Mouse (Mus musculus): ENCODE results near the gene Ubl3.

Ubl3 gene

DNA sequence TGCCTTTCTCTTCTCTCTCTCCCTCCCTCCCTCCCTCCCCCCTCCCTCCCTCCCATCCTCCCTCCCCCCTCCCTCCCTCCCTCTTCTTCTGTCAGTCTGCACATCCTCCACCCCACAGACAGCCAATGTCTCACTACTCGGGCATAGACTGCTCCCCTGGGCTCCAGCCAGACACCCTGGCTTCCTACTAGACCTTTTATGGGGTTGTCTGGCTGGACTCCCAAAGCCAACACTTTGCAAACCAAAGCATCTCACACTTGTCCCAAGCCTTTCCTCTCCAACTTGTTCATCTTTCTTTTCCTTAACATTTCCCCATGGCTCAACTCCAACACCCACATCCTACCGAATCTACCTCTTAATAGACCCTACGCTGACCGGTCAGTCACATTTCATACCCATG, 10.7 kb upstream of the Ubl3 start:
- DNase-seq (ENCODE audit: low spot score): no peak

DNA sequence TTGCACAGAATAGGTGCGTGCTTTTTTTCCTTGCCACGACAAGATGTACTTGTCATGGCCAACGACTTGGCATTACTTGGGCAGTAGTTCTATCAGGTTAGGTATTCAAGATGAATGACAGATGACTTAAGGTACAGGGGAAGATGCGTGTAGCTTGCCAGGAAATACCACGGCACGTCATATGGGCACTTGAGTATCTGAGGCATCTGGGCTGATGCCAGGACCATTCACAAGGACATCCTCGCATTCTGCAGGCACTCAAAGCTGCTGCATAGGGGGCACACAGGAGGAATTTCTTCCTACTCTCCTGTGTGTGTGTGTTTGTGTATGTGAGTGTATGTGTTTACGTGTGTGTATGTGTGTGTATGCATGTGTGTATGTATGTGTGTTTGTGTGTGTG, 9.6 kb upstream of the Ubl3 start:
- DNase-seq (ENCODE audit: low spot score): no peak

DNA sequence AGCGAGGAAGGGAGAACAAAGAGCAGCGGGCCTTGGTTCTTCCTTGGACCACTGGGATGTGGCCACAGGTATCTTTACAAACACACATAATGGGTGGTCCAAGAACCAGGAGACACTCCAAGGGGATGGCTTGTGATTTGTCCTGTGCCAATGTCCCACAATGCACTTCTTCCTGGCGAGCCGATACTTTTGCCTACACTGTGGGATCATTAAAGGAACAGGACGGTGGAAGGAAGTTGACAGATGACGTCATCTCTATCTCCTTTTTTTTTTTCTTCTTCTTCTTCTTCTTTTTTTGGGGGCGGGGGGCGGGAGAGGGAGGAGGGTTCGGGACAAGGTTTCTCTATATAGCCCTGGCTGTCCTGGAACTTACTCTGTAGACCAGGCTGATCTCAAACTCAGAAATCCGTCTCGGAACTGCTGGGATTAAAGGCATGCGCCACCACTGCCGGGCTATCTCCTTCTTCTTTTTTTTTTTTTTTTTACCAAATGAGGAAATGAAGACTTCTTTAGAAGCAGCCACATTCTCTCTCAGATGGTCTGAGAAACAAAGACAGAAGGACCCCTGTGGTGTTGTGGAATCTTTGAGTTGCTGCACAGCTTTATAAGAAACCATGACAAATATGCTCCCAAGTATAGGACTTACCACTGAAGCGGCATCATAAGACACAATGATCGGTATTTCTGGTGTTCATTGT, 6.8 kb upstream of the Ubl3 start:
- no peak for DNase-seq (ENCODE audit: low spot score)

DNA sequence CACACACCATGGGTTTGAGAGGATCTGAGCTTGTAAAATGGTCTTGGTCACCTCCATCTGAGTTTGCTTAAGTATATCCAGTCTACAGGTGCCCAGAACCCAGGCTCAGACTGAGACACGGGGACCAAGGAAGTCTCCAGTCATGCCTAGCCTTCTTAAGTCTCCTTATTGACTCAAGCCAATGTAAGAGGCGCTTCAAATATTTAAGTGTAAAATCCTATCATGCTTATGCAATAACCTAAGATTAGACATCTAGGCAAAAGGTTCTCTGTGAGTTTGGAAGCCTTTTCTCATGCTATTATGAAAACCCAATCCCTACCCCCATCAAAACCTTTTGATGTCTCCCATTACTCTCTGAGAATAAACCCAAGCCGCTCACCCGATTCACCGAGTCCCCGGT, 5.9 kb upstream of the Ubl3 start:
- DNase-seq (ENCODE audit: low spot score): no peak

DNA sequence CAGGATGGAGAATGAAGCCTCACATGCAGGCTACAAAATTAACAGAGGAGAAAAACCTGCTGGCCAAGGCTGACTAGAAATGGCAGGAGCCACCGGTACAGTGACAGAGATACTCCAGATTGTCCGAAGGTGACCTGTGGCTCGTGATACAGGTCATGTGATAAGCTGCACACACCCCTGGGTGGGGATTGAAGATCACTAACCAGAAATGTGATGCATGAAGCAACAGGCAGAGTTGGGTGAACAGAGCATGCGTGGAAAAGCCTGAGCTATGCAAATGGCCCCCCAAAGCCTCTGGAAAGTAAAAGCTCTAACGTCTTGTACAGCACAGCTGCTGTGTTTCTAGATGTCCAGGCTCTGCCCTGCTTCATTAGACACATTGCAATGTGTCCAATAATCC, 3.9 kb upstream of the Ubl3 start:
- no peak for DNase-seq (ENCODE audit: low spot score)

DNA sequence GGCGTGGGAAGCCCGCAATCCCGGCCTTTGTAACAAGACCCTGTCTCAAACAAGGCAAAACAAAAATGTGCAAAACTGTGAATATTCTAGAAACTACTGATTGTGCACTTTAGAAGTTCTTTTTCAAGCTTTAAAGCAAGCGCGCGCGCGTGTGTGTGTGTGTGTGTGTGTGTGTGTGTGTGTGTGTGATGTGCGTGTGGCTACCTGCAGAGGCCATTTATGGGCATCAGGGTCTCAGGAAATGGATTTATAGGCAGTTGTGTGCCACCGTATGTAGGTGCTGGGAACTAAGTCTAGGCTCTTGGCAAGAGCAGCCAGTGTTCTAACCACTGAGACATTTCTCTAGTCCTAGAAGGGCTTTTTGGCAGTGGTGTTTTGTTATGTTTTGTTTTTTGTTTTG, 2.6 kb upstream of the Ubl3 start:
- DNase-seq (ENCODE audit: low spot score): no peak

DNA sequence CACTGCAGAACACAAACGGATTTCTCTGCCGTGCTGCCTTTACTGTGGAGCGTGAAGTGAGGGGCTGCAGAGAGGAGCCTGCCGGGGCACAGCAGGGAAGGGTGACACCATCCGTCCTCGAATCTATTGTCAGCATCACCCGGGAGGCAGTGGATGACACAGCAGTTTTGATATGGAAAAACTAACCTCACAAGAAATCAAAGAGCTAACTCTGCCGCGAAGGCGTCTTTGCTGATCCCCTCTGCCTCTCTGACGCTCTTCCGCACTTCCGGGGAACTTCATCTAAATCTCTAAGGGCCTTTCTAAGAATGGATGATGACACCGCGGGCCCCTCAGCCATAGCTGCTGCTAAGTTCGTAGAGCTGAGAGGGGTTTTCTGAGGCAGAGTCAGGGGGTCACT, 2.1 kb upstream of the Ubl3 start:
- no peak for DNase-seq (ENCODE audit: low spot score)

DNA sequence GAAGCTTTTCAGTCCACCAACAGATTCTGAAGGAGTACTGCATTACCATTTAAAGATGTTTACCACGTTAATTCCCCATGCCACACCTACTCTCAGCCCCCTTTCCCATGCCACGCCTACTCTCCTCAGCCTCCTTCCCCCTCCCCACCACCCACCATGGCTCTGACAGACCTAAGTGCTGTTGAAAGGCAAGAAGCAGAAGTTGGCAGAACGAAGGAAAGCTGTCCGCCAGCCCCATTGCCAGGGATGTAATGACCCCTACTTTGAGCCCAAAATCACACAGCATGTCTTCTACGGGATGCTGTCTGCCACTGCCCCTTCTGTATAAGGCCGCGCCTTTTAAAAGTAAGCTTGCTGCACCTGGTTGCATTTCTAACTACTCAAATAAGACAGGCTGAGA, 1.7 kb upstream of the Ubl3 start:
- no peak for DNase-seq (ENCODE audit: low spot score)

DNA sequence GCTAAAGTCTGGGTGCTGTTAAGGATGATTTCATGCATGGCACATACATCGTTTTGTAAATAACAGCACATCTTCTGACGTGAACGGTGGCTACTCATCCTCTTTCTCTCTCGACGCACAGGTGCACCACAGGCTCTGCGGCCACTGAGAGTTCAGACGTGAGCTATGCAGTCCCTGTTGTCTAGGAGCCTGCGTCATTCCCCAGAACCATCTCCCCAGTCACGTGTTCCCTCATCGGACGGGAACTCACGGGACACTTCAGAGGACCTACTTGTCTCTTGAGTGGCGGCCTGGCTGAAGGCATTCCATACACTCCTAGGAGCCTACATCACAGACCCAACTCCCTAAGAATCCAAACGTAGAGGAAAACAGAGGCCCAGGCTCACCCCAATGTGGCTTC, 1.1 kb upstream of the Ubl3 start:
- DNase-seq (ENCODE audit: low spot score): no peak

DNA sequence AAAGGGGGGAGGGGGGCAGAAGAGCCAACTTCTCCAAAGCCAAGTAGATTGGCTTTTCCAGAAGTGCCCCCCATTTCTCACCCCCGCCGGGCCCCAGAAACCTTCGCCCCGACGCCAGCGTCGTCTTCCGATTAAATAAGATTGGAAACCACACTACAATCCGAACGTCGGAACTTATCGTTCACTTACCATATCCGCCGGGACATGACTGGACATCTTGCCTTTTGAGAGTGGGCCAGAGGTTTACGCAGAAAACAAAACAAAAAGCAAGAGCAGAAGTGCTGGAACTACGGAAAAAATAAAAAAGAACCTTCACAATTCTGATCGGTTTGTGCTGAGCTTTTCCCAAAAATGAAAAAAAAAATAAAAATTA, 839 bp downstream of the Ubl3 start:
- DNase-seq (ENCODE audit: low spot score): no peak

DNA sequence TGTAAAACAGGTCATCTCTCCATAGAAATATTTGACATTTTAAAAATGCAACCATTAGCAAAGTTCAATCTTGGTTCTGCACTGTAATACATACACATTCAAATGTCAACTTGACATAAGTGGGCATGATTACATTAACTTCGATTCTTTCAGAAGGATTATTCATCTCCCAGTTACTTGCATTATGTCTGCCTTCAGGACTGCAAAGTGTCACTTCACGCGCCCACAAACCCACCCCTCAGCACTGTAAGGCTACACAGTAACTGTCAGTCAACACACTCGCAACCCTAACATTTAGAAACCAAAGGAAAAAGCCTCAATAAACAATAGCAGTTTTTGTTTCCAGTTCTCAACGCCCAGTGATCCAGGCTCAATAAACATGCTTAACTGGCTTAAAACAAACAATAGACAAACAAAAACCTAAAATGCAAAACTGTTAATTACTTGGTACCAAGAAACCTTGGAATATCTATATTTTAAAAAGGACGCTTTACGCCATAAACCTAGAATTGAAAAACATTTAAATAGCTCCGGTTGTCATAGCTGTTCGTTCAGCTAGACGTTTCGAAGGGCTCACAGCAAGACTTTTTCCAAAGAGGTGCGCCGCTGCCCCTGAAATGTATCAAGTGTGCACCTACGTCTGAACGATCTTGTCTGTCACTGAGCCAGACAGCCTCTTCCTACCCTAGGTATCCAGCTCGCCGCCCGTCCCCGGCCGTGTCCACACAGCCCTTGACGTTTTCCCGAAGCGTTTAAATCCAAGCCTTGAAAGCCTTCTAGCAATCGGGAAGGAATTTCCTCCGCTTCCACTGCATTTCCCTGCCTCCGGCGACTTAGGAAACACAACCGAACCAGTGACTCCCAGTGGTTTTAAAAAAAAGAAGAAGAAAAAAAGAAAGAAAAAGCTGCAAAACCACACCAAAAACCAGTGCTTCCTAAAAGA, 1.5 kb downstream of the Ubl3 start:
- no peak for DNase-seq (ENCODE audit: low spot score)

DNA sequence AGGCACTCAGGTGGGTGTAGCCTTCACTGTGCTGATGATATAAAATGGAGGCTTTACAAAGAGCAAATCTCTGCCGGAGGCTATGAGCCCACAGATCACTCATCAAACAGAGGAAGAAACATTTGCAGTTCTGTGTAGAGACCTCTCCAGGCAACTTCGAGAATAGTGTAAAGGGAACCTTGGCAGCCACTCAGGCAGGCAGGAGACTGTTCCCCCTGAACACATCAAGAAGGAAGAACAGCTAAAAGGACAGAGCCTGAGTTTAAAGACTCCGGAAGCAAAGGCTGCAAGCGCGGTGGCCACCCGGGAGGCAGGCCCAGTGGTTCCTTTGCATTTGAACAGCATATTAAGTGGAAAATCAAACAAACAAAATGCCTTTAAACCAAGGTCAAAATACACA, 2.2 kb downstream of the Ubl3 start:
- DNase-seq (ENCODE audit: low spot score): no peak

DNA sequence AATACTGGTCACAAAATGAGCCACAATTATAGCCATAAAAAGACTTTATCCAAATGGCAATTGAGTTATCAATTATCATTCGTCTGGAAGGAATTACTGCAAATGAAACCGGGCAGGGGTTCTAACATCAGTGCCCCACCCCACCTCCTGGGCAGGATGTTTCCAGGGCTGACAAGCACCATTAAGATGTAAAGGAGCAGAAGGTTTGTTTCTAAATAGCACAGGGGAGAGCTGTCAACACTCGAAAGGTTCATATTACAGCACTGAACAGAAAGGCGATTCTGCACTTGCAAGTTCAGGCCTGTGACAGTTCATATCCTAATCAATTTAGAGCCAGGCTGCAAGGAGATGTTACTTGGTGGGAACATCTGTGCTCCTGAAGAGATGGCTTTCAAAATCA, 3.3 kb downstream of the Ubl3 start:
- no peak for DNase-seq (ENCODE audit: low spot score)

DNA sequence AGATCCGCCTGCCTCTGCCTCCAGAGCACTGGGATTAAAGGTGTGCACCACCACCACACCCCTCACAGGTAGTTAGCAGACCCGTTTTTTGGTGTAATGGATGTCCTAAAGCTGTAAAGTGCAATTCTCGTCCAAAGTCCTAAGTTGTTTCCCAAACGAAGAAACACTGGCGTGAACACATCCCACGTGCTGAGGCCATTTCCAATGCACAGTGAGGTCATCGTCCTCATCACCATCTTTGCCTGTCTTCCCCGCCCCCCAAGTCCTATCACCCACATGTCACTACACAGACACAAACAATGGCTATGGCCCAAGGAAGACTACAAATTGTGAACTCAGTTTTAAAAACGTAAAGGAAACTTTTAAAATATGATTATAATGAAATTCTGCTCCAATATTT, 4.0 kb downstream of the Ubl3 start:
- no peak for DNase-seq (ENCODE audit: low spot score)

DNA sequence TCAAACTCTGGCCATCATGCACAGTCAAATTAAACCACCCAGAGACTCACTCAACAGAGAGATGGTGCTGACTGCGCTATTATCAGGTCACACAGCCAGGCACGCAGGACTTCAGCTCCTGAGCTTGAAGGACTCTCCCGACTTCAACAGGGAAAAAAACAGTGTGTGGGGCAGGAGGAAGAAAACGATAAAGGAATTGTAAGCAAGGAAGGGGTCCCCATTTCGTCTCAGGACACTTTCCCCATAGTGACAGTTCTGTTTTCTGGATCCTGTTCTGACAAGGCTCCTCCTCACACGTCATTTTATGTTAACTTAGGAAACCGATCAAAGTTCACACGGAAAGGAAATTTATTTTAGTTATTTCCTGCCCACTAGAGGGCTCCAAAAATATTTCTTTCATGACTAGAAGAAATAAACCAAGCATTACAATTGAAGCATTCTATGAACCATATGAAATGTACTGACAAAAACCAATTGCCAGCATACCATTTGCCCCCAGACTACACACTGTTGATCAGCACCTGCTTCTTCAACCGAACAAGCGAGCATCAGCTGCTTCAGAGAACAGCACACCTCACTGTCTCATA, 4.6 kb downstream of the Ubl3 start:
- no peak for DNase-seq (ENCODE audit: low spot score)

DNA sequence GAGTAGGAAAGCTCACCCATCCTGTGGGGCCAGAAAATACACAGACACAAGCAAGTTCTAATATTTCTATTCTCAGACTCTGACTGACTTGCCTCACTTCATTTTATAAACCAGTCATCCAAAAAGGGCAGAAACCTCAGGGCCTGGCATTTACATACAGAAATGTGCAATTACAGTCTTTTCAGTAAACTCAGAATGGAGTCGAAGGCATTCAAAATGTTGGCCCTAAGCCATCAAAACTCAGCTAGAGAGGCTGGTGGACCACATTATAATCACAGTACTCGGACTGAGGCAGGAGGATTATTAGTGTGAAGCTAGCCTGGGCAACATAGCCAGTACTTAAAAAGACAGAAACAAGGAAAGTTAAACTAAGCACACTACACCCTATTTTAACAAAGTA, 5.6 kb downstream of the Ubl3 start:
- no peak for DNase-seq (ENCODE audit: low spot score)

DNA sequence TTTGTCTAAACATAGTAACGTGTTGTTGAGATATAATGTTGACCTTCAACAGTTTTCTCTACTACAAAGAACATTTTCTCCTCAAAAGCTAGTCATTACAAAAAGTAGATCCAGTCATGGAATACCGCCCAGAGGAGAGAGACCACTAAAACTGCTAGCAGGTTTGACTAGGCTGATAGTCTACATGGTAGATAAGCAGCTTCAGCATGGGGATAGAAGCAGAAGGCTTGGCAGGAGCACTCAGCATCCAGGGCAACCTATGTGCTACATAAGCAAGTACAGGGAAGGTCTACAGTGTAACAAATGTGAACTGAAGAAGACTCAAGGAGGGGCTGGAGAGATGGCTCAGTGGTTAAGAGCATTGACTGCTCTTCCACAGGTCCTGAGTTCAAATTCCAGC, 7.9 kb downstream of the Ubl3 start:
- no peak for DNase-seq (ENCODE audit: low spot score)

DNA sequence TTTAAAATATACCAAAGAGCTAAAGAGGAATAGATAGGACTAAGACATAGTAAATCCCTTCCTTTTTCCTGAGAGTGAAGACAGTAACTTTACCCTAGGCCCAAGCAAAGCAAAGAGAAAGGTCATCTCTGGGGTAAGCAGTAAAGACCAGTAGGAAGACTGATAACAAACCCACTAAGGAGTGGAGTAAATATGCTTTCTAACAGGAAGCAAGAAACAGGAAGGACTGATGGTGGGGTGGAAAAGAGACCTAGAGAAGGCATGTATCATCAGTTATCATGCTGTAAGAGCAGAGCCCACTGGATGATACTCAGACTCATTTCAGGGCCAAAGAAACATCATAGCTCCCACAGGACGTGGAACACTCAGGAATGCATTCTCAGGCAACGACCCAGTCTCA, 10.4 kb downstream of the Ubl3 start:
- no peak for DNase-seq (ENCODE audit: low spot score)

DNA sequence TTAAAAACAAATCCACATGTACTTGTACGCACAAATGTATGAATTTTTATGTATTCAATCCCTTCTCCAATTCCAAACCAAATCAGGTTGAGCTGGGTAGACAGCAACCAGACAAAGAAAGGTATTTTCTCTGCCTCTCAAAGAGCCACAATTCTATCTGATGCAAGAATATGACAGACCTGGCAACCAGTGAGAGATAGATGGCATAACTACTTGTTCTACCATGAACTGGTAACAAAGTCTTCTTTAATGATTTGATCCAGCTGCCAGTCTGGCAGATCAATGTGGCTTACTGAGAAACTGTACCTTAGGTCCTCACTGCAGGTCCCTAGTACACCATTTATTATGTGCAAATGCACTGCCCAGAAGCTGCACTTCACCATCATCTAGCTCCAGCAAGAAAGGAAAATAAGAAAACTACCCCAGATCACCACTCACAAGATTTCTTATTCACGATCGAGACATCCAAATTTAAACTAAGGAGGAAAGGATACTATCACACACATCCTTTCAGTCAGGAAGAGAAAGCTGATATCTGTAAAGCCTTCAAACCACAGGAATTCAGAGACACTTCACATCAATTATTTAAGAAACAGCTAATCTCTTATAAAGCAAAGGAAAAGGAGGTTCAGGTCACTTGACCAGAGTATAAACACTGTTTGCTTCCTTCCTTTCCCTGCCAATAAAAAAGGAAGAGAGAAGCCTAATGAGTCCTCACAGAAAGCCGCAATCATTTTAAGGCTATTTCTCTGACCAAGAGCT, 16.7 kb downstream of the Ubl3 start:
- no peak for DNase-seq (ENCODE audit: low spot score)

DNA sequence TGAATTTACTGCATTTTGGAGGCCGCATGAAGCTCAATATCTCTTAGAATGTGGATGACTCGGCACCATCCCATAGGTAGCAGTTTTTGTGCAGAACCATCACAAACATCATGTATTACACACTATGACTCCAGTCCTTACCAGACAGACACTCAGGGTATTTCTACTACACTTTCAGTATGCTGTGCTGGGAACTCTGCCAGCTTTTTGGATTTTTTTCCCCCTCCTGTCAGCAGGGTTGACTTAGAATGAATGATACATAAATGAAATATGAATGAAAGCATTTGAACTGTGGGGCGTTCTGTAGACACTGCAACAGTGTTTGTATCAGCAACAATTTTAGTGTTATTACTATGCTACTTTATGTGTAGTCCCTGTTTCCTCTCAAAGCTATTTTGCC, 17.9 kb downstream of the Ubl3 start:
- no peak for DNase-seq (ENCODE audit: low spot score)

DNA sequence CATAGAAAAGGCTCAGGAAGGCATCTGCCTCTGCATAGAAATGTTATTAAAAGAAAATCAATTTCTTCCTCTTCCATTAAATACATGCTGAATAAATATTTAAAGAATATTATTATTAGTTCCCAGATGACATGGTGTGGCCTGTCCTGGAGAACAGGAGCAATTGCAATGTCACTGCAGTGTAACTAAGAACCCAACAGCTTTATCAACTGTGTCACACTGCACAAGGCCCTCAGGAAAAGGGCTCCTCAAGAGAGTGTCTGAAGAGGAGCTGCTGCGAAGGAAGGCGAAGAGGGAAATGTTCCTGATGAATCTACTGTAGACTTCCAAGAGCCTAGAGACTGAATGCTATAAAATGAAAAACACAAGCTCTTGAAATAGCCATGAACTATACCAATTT, 18.7 kb downstream of the Ubl3 start:
- no peak for DNase-seq (ENCODE audit: low spot score)

DNA sequence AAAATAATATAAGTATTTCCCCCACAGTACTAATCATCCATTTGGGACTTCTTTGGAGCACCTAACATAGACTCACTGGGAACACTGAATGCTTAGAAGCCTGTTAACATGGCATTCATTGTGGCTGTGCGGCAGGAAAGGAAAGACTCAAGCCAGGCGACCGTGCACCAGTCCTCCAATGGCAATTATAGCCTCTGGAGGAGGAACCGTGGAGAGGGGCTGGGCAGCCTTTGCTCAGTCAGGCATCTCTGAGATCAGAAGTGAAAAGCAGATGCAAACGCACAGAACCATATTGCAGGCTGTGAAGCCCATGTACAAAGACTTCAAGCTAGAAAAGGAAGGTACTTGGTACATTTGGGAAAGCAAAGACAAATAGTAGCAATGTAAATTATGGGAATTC, 20.4 kb downstream of the Ubl3 start:
- no peak for DNase-seq (ENCODE audit: low spot score)

DNA sequence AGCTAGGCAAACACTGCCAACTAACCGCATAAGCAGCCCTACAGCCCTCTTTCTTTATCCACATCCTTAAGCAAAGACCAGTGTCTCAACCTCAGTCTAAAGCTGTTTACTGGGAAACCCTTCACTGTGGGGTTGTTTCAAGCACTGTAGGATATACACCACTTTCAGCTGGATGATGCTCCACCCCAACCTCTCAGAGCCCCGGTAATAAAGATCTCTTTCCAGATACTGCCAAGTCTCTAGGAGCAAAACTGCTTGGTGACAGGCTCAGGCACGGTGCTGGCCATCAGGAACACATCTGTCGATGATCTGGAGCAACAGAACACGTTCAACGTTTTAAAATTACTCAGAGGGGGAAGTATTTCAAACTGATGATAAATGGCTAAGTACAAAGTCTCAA, 25.0 kb downstream of the Ubl3 start:
- DNase-seq (ENCODE audit: low spot score): no peak

Data from layer of hippocampus, adult 9-10 months (tissue).